Mouse (Mus musculus) liver, postnatal 0 days (tissue): Measurements from ENCODE around the gene Cfap45.

Source experiments
- CTCF ChIP-seq: sonication (generic); IDR thresholded peaks from 2 replicates; pipeline ENCODE4 v1.5.1; 2016; ENCODE audit warnings: antibody characterized with exemption, low read depth
- EP300 ChIP-seq: IDR thresholded peaks from 2 replicates; pipeline ENCODE4 v1.6.1; 2016; ENCODE audit warnings: antibody characterized with exemption, low read depth, mild to moderate bottlenecking

DNA sequence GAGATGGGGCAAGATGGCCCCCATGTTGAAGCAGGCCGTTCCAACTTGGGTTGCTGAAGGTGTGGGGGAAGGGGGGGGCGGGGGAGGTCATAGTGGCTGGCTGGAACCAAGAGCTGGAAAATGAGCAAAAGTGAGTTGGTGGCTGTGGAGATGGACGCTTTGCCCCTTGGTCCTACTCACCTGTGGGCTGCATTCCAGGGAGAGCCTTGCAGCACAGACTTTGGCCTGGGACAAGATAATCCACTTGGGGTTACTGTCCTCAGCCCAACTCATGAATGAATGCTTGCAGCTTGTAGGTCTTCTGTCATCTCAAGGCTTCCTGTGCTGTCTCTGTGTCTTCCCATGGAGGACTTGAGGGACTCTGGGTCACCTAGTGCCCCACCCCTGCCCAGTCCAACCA, 12.9 kb upstream of the Cfap45 start:
- no peak for TF ChIP-seq CTCF
- no peak for TF ChIP-seq EP300
